Mouse (Mus musculus): ENCODE results near the gene Grb10. TPM values are rescaled to one million over a fixed set of nuclear protein-coding genes. Genes with fewer than 3 reads are reported as not detected.

The Grb10 gene
- polyA plus RNA-seq, 2 experiments from 2014 or later: 0.20 TPM; not detected in 1

- ATAC-seq: no peak
Observed at GRCm38 (mm10) chr11:11897645-11898357, 140.7 kb downstream of the Grb10 start, which contains the start of gene Ddc. Gene Ddc (minus strand): TSS chr11:11898144.

DNA sequence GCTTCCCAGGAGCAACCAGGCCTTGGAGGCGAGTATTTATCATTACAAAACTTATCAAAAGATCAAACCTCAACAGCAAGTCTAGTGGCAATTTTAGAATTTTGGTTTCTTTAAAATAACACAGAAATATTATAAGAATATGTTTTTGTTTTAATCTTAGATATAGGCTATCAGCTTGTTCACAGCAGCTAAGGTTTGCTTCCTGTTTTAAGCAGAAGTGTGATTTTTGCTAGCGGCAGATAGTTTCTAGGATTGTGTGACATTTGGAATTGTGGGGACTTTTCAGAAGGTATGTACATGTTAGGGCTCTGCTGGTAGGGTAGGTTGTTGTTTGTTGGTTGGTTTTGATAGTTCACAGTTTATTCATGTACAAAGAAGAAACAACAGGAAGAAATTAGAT, 143.0 kb downstream of the Grb10 start:
- ATAC-seq: no peak

GRCm38 (mm10) chr11:11893769-11894168, 144.7 kb downstream of the Grb10 start:
- ATAC-seq: no peak

- no peak for ATAC-seq
Observed at GRCm38 (mm10) chr11:11892993-11893602, 145.4 kb downstream of the Grb10 start.

GRCm38 (mm10) chr11:11891832-11892231, 146.7 kb downstream of the Grb10 start:
- ATAC-seq: no peak

DNA sequence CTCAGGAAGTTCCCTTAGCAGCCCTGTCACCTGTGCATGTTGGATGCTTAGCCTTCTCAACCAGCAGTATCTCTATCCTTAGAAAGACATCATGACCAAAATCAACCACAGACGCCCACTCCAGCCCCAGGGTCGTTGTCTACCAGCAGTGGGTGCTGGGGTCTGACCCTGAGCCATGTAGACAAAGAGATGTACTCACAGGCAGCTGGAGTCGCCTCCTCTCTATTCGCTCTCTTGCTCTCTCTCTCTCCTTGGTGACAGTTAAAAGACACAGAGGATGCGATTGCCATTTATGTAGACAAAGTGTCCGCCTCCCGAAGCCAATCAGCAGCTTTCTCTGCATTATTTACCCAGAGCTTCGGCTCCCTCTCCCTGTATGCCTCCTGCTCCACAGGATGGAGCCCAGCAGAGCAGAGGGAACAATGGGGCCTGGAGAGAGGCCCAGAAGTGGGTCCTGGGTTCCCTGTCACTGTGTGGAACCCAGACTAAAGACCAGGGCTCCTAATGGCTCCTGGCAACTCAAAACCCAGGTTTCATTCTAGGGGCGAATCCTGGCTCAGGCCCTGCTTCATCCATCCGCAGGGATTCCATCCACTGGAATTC, 148.2 kb downstream of the Grb10 start:
- ATAC-seq: no peak

DNA sequence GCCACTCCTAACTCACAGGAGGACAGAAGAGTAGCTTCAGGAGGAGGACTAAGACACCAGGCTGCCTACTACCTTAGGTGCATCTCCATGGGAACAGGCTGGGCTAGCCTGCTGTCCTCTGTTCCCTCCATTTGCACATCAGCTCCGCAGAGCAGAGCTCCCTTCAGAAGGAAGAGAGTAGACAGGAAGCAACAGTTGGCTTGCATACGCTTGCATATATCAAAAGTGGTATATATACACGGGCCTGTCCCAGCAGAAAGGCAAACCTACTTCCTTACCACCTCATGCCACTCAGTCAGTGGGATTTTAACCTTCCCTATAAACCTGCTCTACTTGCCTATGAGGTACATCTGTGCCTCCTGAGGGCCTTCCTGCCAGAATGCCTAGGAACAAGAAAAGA, 149.8 kb downstream of the Grb10 start:
- peak; percentile 82 for ATAC-seq

DNA sequence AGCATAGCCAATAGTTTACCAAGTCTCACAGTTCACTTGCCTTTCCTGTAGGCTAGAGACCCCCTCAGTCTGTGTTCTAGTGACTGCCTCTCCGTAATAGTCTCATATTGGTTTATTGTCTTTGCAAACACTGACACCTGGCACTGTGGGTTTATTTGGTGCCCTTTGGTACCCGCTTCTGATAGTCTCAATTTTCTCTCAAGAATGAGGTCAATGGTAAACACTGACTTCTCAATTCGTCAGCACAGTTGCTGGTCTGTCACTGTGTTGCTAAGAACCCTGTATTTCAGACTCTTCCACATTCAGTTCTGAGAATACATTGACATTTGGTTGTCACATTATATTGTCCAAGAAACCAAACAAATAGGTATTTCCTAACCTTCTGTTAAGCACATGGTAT, 150.4 kb downstream of the Grb10 start:
- no peak for ATAC-seq

- peak; percentile 52 for ATAC-seq
Observed at GRCm38 (mm10) chr11:11886403-11886998, 152.0 kb downstream of the Grb10 start.

- ATAC-seq: no peak
Observed at GRCm38 (mm10) chr11:11885921-11886320, 152.6 kb downstream of the Grb10 start.

DNA sequence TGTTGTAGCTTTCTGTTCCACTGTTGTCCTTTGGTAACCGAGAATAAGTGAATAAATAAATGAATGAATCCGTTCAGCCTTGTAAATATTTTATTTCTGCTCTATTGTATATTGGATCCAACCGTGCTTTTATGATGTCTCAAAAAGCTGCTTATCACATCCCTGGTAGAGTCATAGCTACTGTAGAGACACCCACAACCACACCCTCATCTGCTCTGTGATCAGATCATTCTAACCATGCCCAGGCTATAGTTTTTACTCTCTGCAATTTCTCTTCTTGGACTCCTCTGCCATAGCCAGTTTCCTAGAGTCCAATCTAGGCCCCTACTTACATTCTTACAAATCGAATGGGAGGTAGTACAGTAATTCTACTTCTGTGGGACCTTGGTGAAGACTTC, 153.2 kb downstream of the Grb10 start:
- no peak for ATAC-seq

DNA sequence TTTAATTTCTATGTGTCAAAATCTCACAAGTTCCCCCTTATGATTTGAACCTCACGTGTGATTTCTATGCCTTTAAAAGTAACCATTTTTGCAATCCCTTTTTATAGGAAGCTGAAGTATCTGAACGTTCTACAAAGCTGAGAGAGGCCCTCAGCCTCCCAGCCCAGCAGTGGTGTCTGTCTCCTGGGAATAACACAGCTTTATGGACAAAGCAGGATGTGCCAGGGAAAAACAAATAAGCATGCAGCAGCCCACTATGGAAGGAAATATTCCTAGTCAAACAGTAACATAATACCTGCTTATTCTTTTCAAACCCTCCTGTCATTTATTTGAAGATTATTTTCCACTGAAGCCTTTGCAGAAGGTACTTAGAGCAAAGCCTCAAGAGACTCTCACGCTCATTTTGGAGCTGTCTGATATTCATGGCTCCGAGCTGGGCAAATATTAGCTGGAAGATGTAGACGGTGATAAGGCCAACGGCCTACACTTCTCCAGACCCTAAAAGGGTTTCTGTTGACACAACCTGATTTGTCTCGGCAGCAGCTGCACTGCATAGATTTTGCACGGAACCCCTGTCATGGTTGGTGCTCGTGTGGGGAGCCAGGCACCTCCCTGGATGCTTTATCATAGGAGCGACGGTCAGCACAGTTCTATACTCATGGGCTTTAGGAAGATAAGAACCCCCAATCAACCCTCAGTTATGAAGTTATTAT, 153.8 kb downstream of the Grb10 start:
- no peak for ATAC-seq

DNA sequence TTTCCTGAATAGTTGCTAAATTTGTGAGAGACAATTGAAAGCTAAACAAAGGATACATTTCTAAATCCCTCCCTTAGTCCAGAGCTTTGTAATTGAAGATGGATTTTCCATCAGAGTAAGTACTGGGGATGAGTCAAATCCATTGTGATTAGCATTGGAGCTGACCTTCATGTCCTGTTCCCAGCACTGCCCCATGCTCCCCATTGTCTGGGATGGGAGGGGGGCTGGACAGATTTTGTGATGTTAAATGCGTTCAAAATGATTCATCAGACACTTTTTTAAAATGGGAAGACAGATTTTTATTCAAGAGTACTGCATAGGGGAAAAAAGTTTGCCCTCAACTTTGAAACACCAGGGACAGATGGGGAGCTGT, 156.7 kb downstream of the Grb10 start:
- no peak for ATAC-seq

DNA sequence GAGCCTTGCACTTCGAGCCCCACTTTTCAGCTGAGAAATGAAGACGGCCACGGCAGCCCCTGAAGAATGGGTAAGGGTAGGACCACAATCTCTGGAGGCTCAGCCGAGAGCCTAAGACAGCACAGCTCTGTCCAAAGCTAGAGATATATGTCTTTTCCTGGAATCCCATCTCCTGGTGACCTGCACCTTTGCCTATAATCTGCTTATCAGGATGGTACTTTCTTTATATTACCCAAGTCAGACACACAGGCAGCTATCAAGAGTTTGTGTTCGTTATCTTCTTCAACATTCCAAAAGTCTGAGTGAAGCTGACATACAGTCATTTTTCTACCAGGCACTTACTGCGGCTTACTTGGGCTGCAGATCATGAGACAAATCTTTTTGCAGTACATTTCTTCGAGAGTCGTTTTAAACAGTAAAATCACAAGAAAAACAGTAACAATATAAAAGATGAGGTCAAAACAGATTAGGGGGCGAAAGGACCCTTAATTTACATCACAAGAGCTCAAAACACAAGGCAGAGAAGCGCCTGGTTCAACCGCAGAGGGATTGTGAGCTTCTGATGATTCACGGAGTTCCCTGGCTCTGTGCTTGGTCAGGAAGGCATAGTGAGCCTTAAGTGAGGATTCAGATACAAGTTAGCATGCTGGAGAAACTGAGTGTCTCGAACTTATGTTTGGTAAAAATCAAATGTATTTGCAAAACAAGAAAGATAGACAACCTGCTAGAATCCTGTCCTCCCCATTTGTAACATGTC, 157.3 kb downstream of the Grb10 start:
- no peak for ATAC-seq

Other genes with a start within 250 kb of the Grb10 start
- 10 to 100 TPM in 1 of 2 experiments, 1 to 10 TPM in 1; 8.3 to 13.4 TPM for gene Fignl1, start 229.7 kb downstream of the Grb10 start, polyA plus RNA-seq (2017; shearing (Covaris generic))
- 1 to 10 TPM; 5.1 to 5.2 TPM for gene Ddc, start 140.5 kb downstream of the Grb10 start, polyA plus RNA-seq (2017; shearing (Covaris generic))